Mouse (Mus musculus) adrenal gland, adult 8-10 months (tissue): Measurements from ENCODE around the gene Olfr625-ps1. TPM values are rescaled to one million over a fixed set of nuclear protein-coding genes. Genes with fewer than 3 reads are reported as not detected.
"Not testable (repeated sequence)": the region's sequence is repeated elsewhere in the genome, so short reads cannot be mapped to it uniquely, and the experiment has no call there.

Experiments
- DNase-seq: peaks from one replicate; pipeline ENCODE4 v3.0.0; 2022
- total RNA-seq, 4 experiments: library from RNA; stranded (reverse); gene quantifications; 2 replicates each; pipeline ENCODE4 v1.2.4; 2022

Olfr625-ps1 gene
- not detected for total RNA-seq

- DNase-seq, result no peak
These were observed at the start of gene Olfr625-ps1 for GRCm38 (mm10) chr7:103682420-103682819. Olfr625-ps1 (plus strand) TSS chr7:103682720.

GRCm38 (mm10) chr7:103636795-103637194 is 45.7 kb upstream of the Olfr625-ps1 start:
- DNase-seq, result no peak

GRCm38 (mm10) chr7:103642602-103643001 is 39.9 kb upstream of the Olfr625-ps1 start, which contains the start of gene Olfr622:
Olfr622 (minus strand) TSS chr7:103642702.
- no peak for DNase-seq

GRCm38 (mm10) chr7:103644070-103644469 is 38.5 kb upstream of the Olfr625-ps1 start:
- DNase-seq, result no peak

- DNase-seq, result no peak
These were observed 18.9 kb upstream of the Olfr625-ps1 start, which contains the start of gene Olfr623 for GRCm38 (mm10) chr7:103663598-103663997. Olfr623 (minus strand) TSS chr7:103663698.

- no peak for DNase-seq
These were observed 11.4 kb upstream of the Olfr625-ps1 start, which contains the start of gene Olfr624 for GRCm38 (mm10) chr7:103671091-103671490. Olfr624 (minus strand) TSS chr7:103671191.

- DNase-seq, result no peak
These were observed 16.9 kb downstream of the Olfr625-ps1 start for GRCm38 (mm10) chr7:103699469-103699868.

GRCm38 (mm10) chr7:103712024-103712423 is 29.5 kb downstream of the Olfr625-ps1 start:
- DNase-seq, result no peak

GRCm38 (mm10) chr7:103714371-103714770 is 31.9 kb downstream of the Olfr625-ps1 start, which contains the start of gene Olfr243:
Olfr243 (plus strand) TSS chr7:103714671.
- no peak for DNase-seq

GRCm38 (mm10) chr7:103716398-103716797 is 33.9 kb downstream of the Olfr625-ps1 start:
- not testable (repeated sequence) for DNase-seq

GRCm38 (mm10) chr7:103730074-103730473 is 47.6 kb downstream of the Olfr625-ps1 start, which contains the start of gene Olfr628:
Olfr628 (plus strand) TSS chr7:103730374.
- DNase-seq, result no peak

Other genes with a start within 250 kb of the Olfr625-ps1 start
- not detected for gene Olfr605, start 237.3 kb upstream of the Olfr625-ps1 start, total RNA-seq
- gene Olfr606, start 233.7 kb upstream of the Olfr625-ps1 start, total RNA-seq, result not detected
- not detected for gene Olfr607, start 218.6 kb upstream of the Olfr625-ps1 start, total RNA-seq
- not detected for gene Olfr608, start 212.8 kb upstream of the Olfr625-ps1 start, total RNA-seq
- not detected for gene Olfr609, start 184.7 kb upstream of the Olfr625-ps1 start, total RNA-seq
- gene Olfr610, start 170.6 kb upstream of the Olfr625-ps1 start, total RNA-seq, result not detected
- gene Olfr611, start 161.9 kb upstream of the Olfr625-ps1 start, total RNA-seq, result not detected
- not detected for gene Olfr612, start 140.0 kb upstream of the Olfr625-ps1 start, total RNA-seq
- not detected for gene Olfr613, start 134.6 kb upstream of the Olfr625-ps1 start, total RNA-seq
- not detected for gene Olfr615, start 126.6 kb upstream of the Olfr625-ps1 start, total RNA-seq
- not detected for gene Olfr616, start 113.6 kb upstream of the Olfr625-ps1 start, total RNA-seq
- gene Olfr617, start 109.7 kb upstream of the Olfr625-ps1 start, total RNA-seq, result not detected
- not detected for gene Olfr618, start 92.6 kb upstream of the Olfr625-ps1 start, total RNA-seq
- gene Olfr619, start 82.1 kb upstream of the Olfr625-ps1 start, total RNA-seq, result not detected
- gene Olfr620, start 70.2 kb upstream of the Olfr625-ps1 start, total RNA-seq, result not detected
- not detected for gene Olfr622, start 40.0 kb upstream of the Olfr625-ps1 start, total RNA-seq
- not detected for gene Olfr623, start 19.0 kb upstream of the Olfr625-ps1 start, total RNA-seq
- under 1 TPM in 1 of 4 experiments, not detected in 3; 0.06 TPM for gene Olfr624, start 11.5 kb upstream of the Olfr625-ps1 start, total RNA-seq
- not detected for gene Olfr243, start 32.0 kb downstream of the Olfr625-ps1 start, total RNA-seq
- not detected for gene Olfr628, start 47.7 kb downstream of the Olfr625-ps1 start, total RNA-seq
- not detected for gene Olfr629, start 62.2 kb downstream of the Olfr625-ps1 start, total RNA-seq
- not detected for gene Olfr630, start 74.6 kb downstream of the Olfr625-ps1 start, total RNA-seq
- gene Olfr69, start 88.9 kb downstream of the Olfr625-ps1 start, total RNA-seq, result not detected
- not detected for gene Olfr68, start 97.0 kb downstream of the Olfr625-ps1 start, total RNA-seq
- gene Olfr67, start 109.1 kb downstream of the Olfr625-ps1 start, total RNA-seq, result not detected
- 100 to 1,000 TPM in 1 of 4 experiments, 10 to 100 TPM in 3; 78.2 to 176 (median 90.4) TPM for gene Hbb-bt, start 131.3 kb downstream of the Olfr625-ps1 start, total RNA-seq
- gene Hbb-bs, start 145.4 kb downstream of the Olfr625-ps1 start, total RNA-seq, result 1,000 to 10,000 TPM in 1 of 4 experiments, 100 to 1,000 TPM in 3; 738 to 2,114 (median 834) TPM
- gene Hbb-bh2, start 157.8 kb downstream of the Olfr625-ps1 start, total RNA-seq, result not detected
- not detected for gene Hbb-bh1, start 160.4 kb downstream of the Olfr625-ps1 start, total RNA-seq
- gene Hbb-y, start 170.5 kb downstream of the Olfr625-ps1 start, total RNA-seq, result not detected
- gene Olfr66, start 203.5 kb downstream of the Olfr625-ps1 start, total RNA-seq, result not detected
- gene Olfr64, start 211.8 kb downstream of the Olfr625-ps1 start, total RNA-seq, result not detected
- not detected for gene Olfr65, start 220.8 kb downstream of the Olfr625-ps1 start, total RNA-seq
- not detected for gene Olfr631, start 246.1 kb downstream of the Olfr625-ps1 start, total RNA-seq